8 mouse cellular contexts compared by ENCODE assay signal in genomic region chr4:41506906-41507305, GRCm38 (mm10). TPM values are rescaled to one million over a fixed set of nuclear protein-coding genes. Genes with fewer than 3 reads are reported as not detected.
A peak's percentile ranks its signal among the peaks of the same experiment; 100 is the strongest.
DNase-seq lines count a peak whose midpoint lies in the region; ATAC-seq lines count a peak whose summit lies in the region.

No protein-coding gene starts in this region.

- peaks cover 12% of the 10 kb centered on the region for H3K27me3 ChIP-seq in embryonic facial prominence, embryonic 15.5 days
- H3K27me3 ChIP-seq in limb, embryonic 15.5 days = peaks cover 47% of the 10 kb centered on the region
- H3K27me3 ChIP-seq in midbrain, embryonic 16.5 days (ENCODE audit: control insufficient read depth, insufficient read depth, low read depth, low read length) = peaks cover 5% of the 10 kb centered on the region; the same call in 1 of the 2 replicates

- peaks cover 32% of the 10 kb centered on the region for H3K4me1 ChIP-seq in embryonic facial prominence, embryonic 15.5 days
- H3K4me1 ChIP-seq in limb, embryonic 15.5 days = peaks cover 32% of the 10 kb centered on the region
- H3K4me1 ChIP-seq in midbrain, embryonic 16.5 days (ENCODE audit: control insufficient read depth, insufficient read depth, low read length) = peaks cover 14% of the 10 kb centered on the region; the same call in 1 of the 2 replicates

- under 1% methylated on average over 29 of the region's 29 CpGs for WGBS in embryonic facial prominence, embryonic 15.5 days
- under 1% methylated on average over 29 of the region's 29 CpGs for WGBS in limb, embryonic 15.5 days
- whole genome bisulfite sequencing in midbrain, embryonic 16.5 days = under 1% methylated on average over 29 of the region's 29 CpGs

- no peaks in the 10 kb centered on the region for H3K36me3 ChIP-seq in embryonic facial prominence, embryonic 15.5 days
- H3K36me3 ChIP-seq in limb, embryonic 15.5 days = no peaks in the 10 kb centered on the region
- H3K36me3 ChIP-seq in midbrain, embryonic 16.5 days (ENCODE audit: control insufficient read depth, insufficient read depth, low read length) = no peaks in the 10 kb centered on the region

- peak; percentile 55 for ATAC-seq in embryonic facial prominence, embryonic 15.5 days (ENCODE audit: insufficient number of reproducible peaks, low FRiP score, low TSS enrichment, low read depth)
- peak; percentile 40; the same call in 1 of the 2 replicates for ATAC-seq in limb, embryonic 15.5 days (ENCODE audit: insufficient number of reproducible peaks, low FRiP score, low TSS enrichment, low read depth)
- ATAC-seq in midbrain, embryonic 16.5 days = peak; percentile 65

- 0 out of 2 replicates have a peak overlapping the region, but pooled peaks have one; percentile 0 for H3K27ac ChIP-seq in embryonic facial prominence, embryonic 15.5 days (replicated peaks)
- H3K27ac ChIP-seq in limb, embryonic 15.5 days = no peak overlapping the region
- peak overlapping the region; percentile 62 for H3K27ac ChIP-seq in midbrain, embryonic 16.5 days (ENCODE audit: low read length)

- peak overlapping the region; percentile 93 for H3K4me2 ChIP-seq in embryonic facial prominence, embryonic 15.5 days (replicated peaks)
- H3K4me2 ChIP-seq in limb, embryonic 15.5 days = peak overlapping the region; percentile 94
- H3K4me2 ChIP-seq in midbrain, embryonic 16.5 days (ENCODE audit: low read length) = peak overlapping the region; percentile 84

- H3K9me3 ChIP-seq in embryonic facial prominence, embryonic 15.5 days (replicated peaks) = no peaks in the 10 kb centered on the region
- H3K9me3 ChIP-seq in limb, embryonic 15.5 days = no peaks in the 10 kb centered on the region
- H3K9me3 ChIP-seq in midbrain, embryonic 16.5 days (replicated peaks; ENCODE audit: control insufficient read depth, low read length, poor library complexity, severe bottlenecking) = no peaks in the 10 kb centered on the region

- peak overlapping the region; percentile 45 for H3K9ac ChIP-seq in embryonic facial prominence, embryonic 15.5 days
- peak overlapping the region; percentile 45 for H3K9ac ChIP-seq in limb, embryonic 15.5 days
- peak overlapping the region; percentile 72 for H3K9ac ChIP-seq in midbrain, embryonic 16.5 days (ENCODE audit: low read depth, low read length)

- peak; percentile 63 for DNase-seq in A20 (ENCODE audit: low read depth, low spot score)
- DNase-seq in brain, adult 2 months (ENCODE audit: low read depth, low spot score) = peak; percentile 87
- peak; percentile 83 for DNase-seq in heart, adult 8-10 months (ENCODE audit: low spot score)
- peak; percentile 89 to 94 for DNase-seq in kidney, adult 8-10 months
- peak; percentile 48 to 84 for DNase-seq in spleen, postnatal 10 days (ENCODE audit: low spot score in 2 of 2)

- H3K4me3 ChIP-seq in embryonic facial prominence, embryonic 15.5 days (replicated peaks) = peak overlapping the region; percentile 56
- peak overlapping the region; percentile 50 for H3K4me3 ChIP-seq in limb, embryonic 15.5 days
- peak overlapping the region; percentile 50 for H3K4me3 ChIP-seq in midbrain, embryonic 16.5 days (ENCODE audit: low read depth, low read length)

RNA-seq across cellular contexts. Expression of gene AI464131, which starts 4.0 kb away (rescaled TPM):
- 7.6 and 7.7 TPM in 2 replicates for polyA plus RNA-seq in embryonic facial prominence, embryonic 15.5 days (2015; fragmentation: Nextera tagmentation; extraction: Ambion mirVana)
- total RNA-seq in heart, adult 8-10 months (2022) = 10 to 100 TPM; 12.6 to 16.0 (median 13.7) TPM
- polyA plus RNA-seq in limb, embryonic 15.5 days (2015; fragmentation: Nextera tagmentation; extraction: Ambion mirVana) = 6.6 and 11.9 TPM in 2 replicates
- polyA plus RNA-seq in midbrain, embryonic 16.5 days (2015; fragmentation: Nextera tagmentation; extraction: Ambion mirVana) = 7.4 and 11.6 TPM in 2 replicates

RNA-seq across cellular contexts. Expression of gene 1110017D15Rik, which starts 10.2 kb away (rescaled TPM):
- 15.1 and 31.4 TPM in 2 replicates for polyA plus RNA-seq in embryonic facial prominence, embryonic 15.5 days (2015; fragmentation: Nextera tagmentation; extraction: Ambion mirVana)
- under 1 TPM in 1 of 4 experiments, not detected in 3; 0.41 TPM for total RNA-seq in heart, adult 8-10 months (2022)
- 0.88 and 1.1 TPM in 2 replicates for polyA plus RNA-seq in limb, embryonic 15.5 days (2015; fragmentation: Nextera tagmentation; extraction: Ambion mirVana)
- polyA plus RNA-seq in midbrain, embryonic 16.5 days (2015; fragmentation: Nextera tagmentation; extraction: Ambion mirVana) = 15.1 and 18.5 TPM in 2 replicates

RNA-seq across cellular contexts. Expression of gene Nudt2, which starts 42.0 kb away (rescaled TPM):
- polyA plus RNA-seq in embryonic facial prominence, embryonic 15.5 days (2015; fragmentation: Nextera tagmentation; extraction: Ambion mirVana) = 47.0 and 47.1 TPM in 2 replicates
- 10 to 100 TPM; 32.9 to 48.6 (median 39.2) TPM for total RNA-seq in heart, adult 8-10 months (2022)
- 45.5 and 46.4 TPM in 2 replicates for polyA plus RNA-seq in limb, embryonic 15.5 days (2015; fragmentation: Nextera tagmentation; extraction: Ambion mirVana)
- 70.6 and 80.8 TPM in 2 replicates for polyA plus RNA-seq in midbrain, embryonic 16.5 days (2015; fragmentation: Nextera tagmentation; extraction: Ambion mirVana)

RNA-seq across cellular contexts. Expression of gene Kif24, which starts 42.2 kb away (rescaled TPM):
- 7.3 and 8.9 TPM in 2 replicates for polyA plus RNA-seq in embryonic facial prominence, embryonic 15.5 days (2015; fragmentation: Nextera tagmentation; extraction: Ambion mirVana)
- under 1 TPM; 0.22 to 0.63 (median 0.43) TPM for total RNA-seq in heart, adult 8-10 months (2022)
- 5.8 and 7.2 TPM in 2 replicates for polyA plus RNA-seq in limb, embryonic 15.5 days (2015; fragmentation: Nextera tagmentation; extraction: Ambion mirVana)
- polyA plus RNA-seq in midbrain, embryonic 16.5 days (2015; fragmentation: Nextera tagmentation; extraction: Ambion mirVana) = 2.5 and 3.0 TPM in 2 replicates
